Mouse (Mus musculus) stomach, postnatal 0 days (tissue): ENCODE data around the gene Ramp1. TPM values are rescaled to one million over a fixed set of nuclear protein-coding genes. Genes with fewer than 3 reads are reported as not detected.
A peak's percentile ranks its signal among the peaks of the same experiment; 100 is the strongest.

Experiments
- ATAC-seq: fragments of 200-750 bp; cut with Nextera tagmentation; 2 replicates; pipeline ENCODE4 v1.8.0; 2017; ENCODE audit not compliant: low FRiP score, low TSS enrichment
- DNase-seq: peaks from one replicate; pipeline ENCODE4 v3.0.0-alpha.2; 2016; ENCODE audit warnings: low spot score
- H3K27ac ChIP-seq: fragments of 300-500 bp; sonication (generic); replicated peaks from 2 replicates; pipeline ENCODE4 v1.5.1; 2014; ENCODE audit warnings: mild to moderate bottlenecking, control low read depth
- H3K27me3 ChIP-seq: fragments of 300-500 bp; sonication (generic); 2 replicates; pipeline ENCODE4 v1.6.1; 2014; ENCODE audit warnings: low read length; ENCODE audit not compliant: control insufficient read depth, insufficient read depth
- H3K36me3 ChIP-seq: fragments of 300-500 bp; sonication (generic); 2 replicates; pipeline ENCODE4 v1.6.1; 2014; ENCODE audit warnings: low read length, mixed read lengths; ENCODE audit not compliant: control insufficient read depth, insufficient read depth
- H3K4me1 ChIP-seq: fragments of 300-500 bp; sonication (generic); replicated peaks from 2 replicates; pipeline ENCODE4 v1.6.1; 2014; ENCODE audit warnings: antibody characterized with exemption; ENCODE audit not compliant: control insufficient read depth, insufficient read depth
- H3K4me2 ChIP-seq: fragments of 300-500 bp; sonication (generic); replicated peaks from 2 replicates; pipeline ENCODE4 v1.6.1; 2014; ENCODE audit warnings: low read depth, mild to moderate bottlenecking, control low read depth, moderate library complexity
- H3K4me3 ChIP-seq: fragments of 300-500 bp; sonication (generic); 2 replicates; pipeline ENCODE4 v1.5.1; 2014; ENCODE audit warnings: low read depth, low read length, control low read depth
- H3K9ac ChIP-seq: fragments of 300-500 bp; sonication (generic); 2 replicates; pipeline ENCODE4 v1.6.1; 2014; ENCODE audit warnings: mild to moderate bottlenecking, low read length, control low read depth, mixed read lengths
- H3K9me3 ChIP-seq: fragments of 300-500 bp; sonication (generic); 2 replicates; pipeline ENCODE4 v1.6.1; 2016; ENCODE audit warnings: low read length; ENCODE audit not compliant: control insufficient read depth
- CTCF ChIP-seq: IDR thresholded peaks from 2 replicates; pipeline ENCODE4 v1.5.1; 2016; ENCODE audit warnings: antibody characterized with exemption, low read depth, mild to moderate bottlenecking, moderate library complexity
- EP300 ChIP-seq: optimal IDR thresholded peaks from 2 replicates; pipeline ENCODE3; 2016; ENCODE audit warnings: antibody characterized with exemption
- WGBS: fragments of 180-500 bp; shearing (Covaris S2); extraction: QIAGEN DNeasy Blood & Tissue Kit; methylation state at CpG from one replicate; pipeline ENCODE4 v1.1.7; 2014; 5-methylcytosine and 5-hydroxymethylcytosine counted together
- polyA plus RNA-seq: library from polyadenylated mRNA; unstranded; fragments of >200 nt; fragmentation: Nextera tagmentation; extraction: Ambion mirVana; gene quantifications from 2 replicates; pipeline ENCODE4 v1.2.1, GENCODE M21; 2015

Ramp1 gene
- polyA plus RNA-seq, 1 experiment from 2014 or later = 10.5 TPM

- 24% methylated on average over 5 of the region's 5 CpGs for WGBS
- peak; percentile 78 for ATAC-seq
These were observed 1.6 kb downstream of the Ramp1 start for GRCm38 (mm10) chr1:91181261-91181660.

GRCm38 (mm10) chr1:91181784-91182450, 2.3 kb downstream of the Ramp1 start:
- no peaks in the 10 kb centered on the region for H3K9me3 ChIP-seq
- H3K9ac ChIP-seq = peak overlapping the region; percentile 8; the same call in 1 of the 2 replicates
- WGBS = 10% methylated on average over 12 of the region's 12 CpGs
- no peak for DNase-seq
- H3K4me2 ChIP-seq = peak overlapping the region; percentile 79
- H3K36me3 ChIP-seq = no peaks in the 10 kb centered on the region
- peak overlapping the region; percentile 13; the same call in 1 of the 2 replicates for H3K4me3 ChIP-seq
- H3K27me3 ChIP-seq = no peaks in the 10 kb centered on the region
- TF ChIP-seq CTCF (no peak), EP300 (no peak)
- H3K4me1 ChIP-seq = peaks cover 12% of the 10 kb centered on the region
- peak overlapping the region; percentile 49 for H3K27ac ChIP-seq
- ATAC-seq = no peak

More at GRCm38 (mm10) chr1:91181261-91181660, 1.6 kb downstream of the Ramp1 start:
- H3K27me3 ChIP-seq = no peaks in the 10 kb centered on the region
- H3K9ac ChIP-seq = no peak overlapping the region
- H3K9me3 ChIP-seq = no peaks in the 10 kb centered on the region
- H3K4me2 ChIP-seq = peak overlapping the region; percentile 79
- peaks cover 12% of the 10 kb centered on the region for H3K4me1 ChIP-seq
- no peak overlapping the region; the same call in 1 of the 2 replicates for H3K4me3 ChIP-seq
- DNase-seq = peak; percentile 39
- TF ChIP-seq CTCF (no peak), EP300 (no peak)
- H3K27ac ChIP-seq = peak overlapping the region; percentile 49; the same call in 1 of the 2 replicates
- no peaks in the 10 kb centered on the region for H3K36me3 ChIP-seq

GRCm38 (mm10) chr1:91183305-91183704, 3.7 kb downstream of the Ramp1 start:
- H3K27me3 ChIP-seq = no peaks in the 10 kb centered on the region
- no peaks in the 10 kb centered on the region for H3K9me3 ChIP-seq
- DNase-seq (no peak), ATAC-seq (no peak)
- H3K4me1 ChIP-seq = peaks cover 12% of the 10 kb centered on the region
- H3K4me2 ChIP-seq = no peak overlapping the region
- no peak overlapping the region for H3K27ac ChIP-seq
- WGBS = 83% methylated on average over 10 of the region's 10 CpGs
- H3K36me3 ChIP-seq = no peaks in the 10 kb centered on the region
- H3K9ac ChIP-seq = no peak overlapping the region
- TF ChIP-seq CTCF (no peak), EP300 (no peak)
- no peak overlapping the region for H3K4me3 ChIP-seq

GRCm38 (mm10) chr1:91186677-91187076, 7.1 kb downstream of the Ramp1 start:
- Histone ChIP-seq H3K9me3 (no peaks in the 10 kb centered on the region), H3K9ac (no peak overlapping the region), H3K4me3 (no peak overlapping the region), H3K27ac (no peak overlapping the region), H3K4me2 (no peak overlapping the region), H3K36me3 (no peaks in the 10 kb centered on the region), H3K4me1 (peaks cover 5% of the 10 kb centered on the region; the same call in 1 of the 2 replicates), H3K27me3 (no peaks in the 10 kb centered on the region)
- 82% methylated on average over 6 of the region's 6 CpGs for WGBS
- TF ChIP-seq CTCF = no peak
- no peak for TF ChIP-seq EP300
- DNase-seq = no peak
- ATAC-seq = no peak

GRCm38 (mm10) chr1:91187315-91187714, 7.7 kb downstream of the Ramp1 start:
- WGBS = 77% methylated on average over 5 of the region's 5 CpGs
- DNase-seq = no peak
- TF ChIP-seq EP300 = no peak
- no peak for TF ChIP-seq CTCF

More at GRCm38 (mm10) chr1:91187315-91187714, 7.7 kb downstream of the Ramp1 start:
- no peak for ATAC-seq
- no peak overlapping the region for H3K9ac ChIP-seq
- no peaks in the 10 kb centered on the region for H3K9me3 ChIP-seq
- H3K27ac ChIP-seq = no peak overlapping the region
- H3K4me1 ChIP-seq = peaks cover 5% of the 10 kb centered on the region; the same call in 1 of the 2 replicates
- H3K4me3 ChIP-seq = no peak overlapping the region
- H3K4me2 ChIP-seq = no peak overlapping the region
- no peaks in the 10 kb centered on the region for H3K27me3 ChIP-seq
- no peaks in the 10 kb centered on the region for H3K36me3 ChIP-seq
